Mouse (Mus musculus): ENCODE measurements at regions not wholly inside any gene's neighbourhood (a gene's known extent, or its start where the extent isn't known, plus 50 kb on each side); places are given as distances from the start of the nearest gene placed in this dataset.
"Not testable (repeated sequence)": the region's sequence is repeated elsewhere in the genome, so short reads cannot be mapped to it uniquely, and the experiment has no call there.

DNA sequence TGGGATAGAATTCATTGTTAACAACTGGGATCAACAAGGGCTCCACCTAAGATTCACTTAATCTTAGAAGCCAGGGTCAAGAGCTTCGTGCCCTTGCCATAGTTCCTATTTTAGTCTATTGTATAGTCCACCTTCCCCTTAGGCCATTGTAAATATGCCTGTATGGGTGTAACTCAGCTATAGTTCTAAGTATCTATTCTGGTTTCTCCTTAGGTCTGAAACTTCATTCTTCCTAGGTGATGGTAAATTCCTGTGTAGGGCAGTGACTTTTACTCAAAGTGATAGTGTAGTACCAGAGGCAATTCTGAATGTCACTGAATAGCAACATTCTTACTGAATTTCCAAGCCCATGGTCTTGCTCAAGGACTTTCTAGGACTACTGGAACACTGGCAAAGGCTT, 989.4 kb downstream of the Ankrd7 start:
- DNase-seq; intact Hi-C loops (cut with DNase I): not testable (repeated sequence)

GRCm38 (mm10) chr6:19864101-19864500, 998.0 kb downstream of the Ankrd7 start:
- DNase-seq = no peak
- intact Hi-C loops (cut with DNase I) = no loop called here

GRCm38 (mm10) chr6:19869697-19870096, 1003.6 kb downstream of the Ankrd7 start:
- intact Hi-C loops (cut with DNase I) = no loop called here
- DNase-seq = no peak

DNA sequence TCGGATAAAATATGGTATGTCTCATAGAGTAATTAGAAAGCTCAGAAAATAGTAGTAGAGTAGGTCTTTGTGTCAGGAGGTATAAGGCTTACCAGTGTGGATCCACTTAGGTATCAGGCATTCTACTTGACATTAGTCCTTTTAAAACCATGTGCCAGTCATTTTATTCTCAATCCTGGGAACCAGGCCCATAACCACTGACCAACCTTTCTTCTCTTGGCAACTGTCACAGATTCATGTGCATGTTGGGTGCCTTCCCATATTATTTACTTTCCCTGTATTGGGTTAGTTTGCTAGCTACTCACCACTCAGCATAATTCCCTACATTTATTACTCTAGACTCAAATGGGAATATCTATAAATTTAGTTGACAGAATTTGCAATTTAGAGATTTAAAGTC, 1045.1 kb downstream of the Ankrd7 start:
- intact Hi-C loops (cut with DNase I) = no loop called here
- DNase-seq = no peak

GRCm38 (mm10) chr6:19941784-19942183, 1075.7 kb downstream of the Ankrd7 start:
- intact Hi-C loops (cut with DNase I); DNase-seq: not testable (repeated sequence)

GRCm38 (mm10) chr6:19944334-19944733, 1078.2 kb downstream of the Ankrd7 start:
- DNase-seq = no peak
- intact Hi-C loops (cut with DNase I) = no loop called here

GRCm38 (mm10) chr6:19945693-19946092, 1079.6 kb downstream of the Ankrd7 start:
- intact Hi-C loops (cut with DNase I) = no loop called here

DNA sequence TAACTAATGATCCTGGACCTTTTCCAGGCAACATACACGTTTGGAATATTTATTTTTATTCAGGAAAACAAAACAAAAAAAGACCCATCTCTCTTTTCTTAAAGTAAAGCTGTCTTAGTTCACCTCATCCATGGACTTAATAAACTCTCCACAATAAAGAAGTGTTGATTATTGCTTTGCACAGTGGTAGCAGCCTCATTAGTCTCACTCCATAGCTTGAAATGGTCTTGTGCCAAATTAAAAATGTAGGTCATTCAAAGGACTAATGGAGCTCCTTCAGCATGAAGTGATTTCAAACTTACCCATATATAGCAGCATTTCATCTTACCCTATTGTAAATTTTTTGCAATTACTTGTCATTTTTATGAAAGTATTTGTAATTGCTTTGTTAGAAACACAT, 1109.8 kb downstream of the Ankrd7 start:
- intact Hi-C loops (cut with DNase I) = no loop called here
- DNase-seq = no peak

More at GRCm38 (mm10) chr6:19945693-19946092, 1079.6 kb downstream of the Ankrd7 start:
- no peak for DNase-seq

DNA sequence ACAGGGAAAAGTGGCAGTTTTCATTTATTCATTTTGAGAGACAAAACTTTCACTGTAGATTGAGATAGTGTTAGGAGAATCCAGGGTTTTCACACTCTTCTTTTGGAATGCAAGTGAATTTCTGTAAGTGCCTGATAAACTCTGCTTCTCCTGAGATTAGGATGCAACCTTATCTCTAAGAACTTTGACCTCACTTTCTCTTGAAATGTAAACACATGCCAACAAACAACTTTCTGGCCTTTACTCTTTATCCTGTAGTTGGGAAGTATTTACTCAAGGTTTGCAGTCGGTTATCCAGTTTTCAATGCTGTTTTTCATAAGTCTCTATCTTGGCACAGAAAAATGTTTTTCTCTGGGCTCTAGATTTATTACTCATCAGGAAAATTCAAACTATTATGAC, 1125.7 kb downstream of the Ankrd7 start:
- intact Hi-C loops (cut with DNase I) = no loop called here
- no peak for DNase-seq

- no peak for DNase-seq
- intact Hi-C loops (cut with DNase I) = no loop called here
Observed at GRCm38 (mm10) chr6:20028466-20028865, 1162.3 kb downstream of the Ankrd7 start.

DNA sequence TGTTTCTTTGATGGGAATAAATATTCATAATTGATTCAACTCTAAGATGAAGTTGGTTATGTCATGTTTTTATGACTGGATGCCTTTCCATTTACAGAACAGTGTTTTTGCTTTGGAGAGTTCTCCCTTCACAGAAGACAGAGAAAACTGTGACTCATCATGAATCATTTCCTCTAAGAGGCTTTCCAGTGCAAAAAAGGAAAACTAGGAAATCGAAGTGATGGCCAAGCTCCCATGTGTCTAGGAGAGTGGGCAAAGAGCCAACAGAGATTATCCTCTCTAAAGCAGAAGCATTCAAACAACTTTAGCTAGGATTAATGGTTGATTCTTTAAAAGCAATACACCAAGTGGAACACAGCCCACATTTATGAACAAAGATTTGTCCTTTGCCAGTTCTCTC, 1171.7 kb downstream of the Ankrd7 start:
- intact Hi-C loops (cut with DNase I) = no loop called here
- peak; percentile 4 to 44 for DNase-seq

DNA sequence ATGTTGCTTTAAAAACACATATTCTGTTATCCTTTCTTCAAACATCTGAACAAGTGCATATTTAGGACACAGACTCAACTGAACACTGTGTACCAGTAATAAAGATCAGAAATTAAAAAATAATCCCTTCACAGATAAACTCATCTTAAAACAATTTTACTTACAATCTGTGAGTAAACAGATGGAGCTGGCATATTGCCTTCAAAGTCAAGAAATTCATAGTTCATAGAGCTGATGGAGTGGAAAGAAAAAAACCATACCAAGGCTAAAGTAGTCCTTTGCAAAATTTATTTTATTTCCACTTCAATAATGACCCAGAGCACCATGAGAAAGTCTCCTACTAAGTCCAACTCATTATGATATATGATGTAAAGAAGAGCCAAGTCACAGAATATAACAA, 1136.6 kb upstream of the Kcnd2 start:
- DNase-seq = no peak
- intact Hi-C loops (cut with DNase I) = no loop called here

DNA sequence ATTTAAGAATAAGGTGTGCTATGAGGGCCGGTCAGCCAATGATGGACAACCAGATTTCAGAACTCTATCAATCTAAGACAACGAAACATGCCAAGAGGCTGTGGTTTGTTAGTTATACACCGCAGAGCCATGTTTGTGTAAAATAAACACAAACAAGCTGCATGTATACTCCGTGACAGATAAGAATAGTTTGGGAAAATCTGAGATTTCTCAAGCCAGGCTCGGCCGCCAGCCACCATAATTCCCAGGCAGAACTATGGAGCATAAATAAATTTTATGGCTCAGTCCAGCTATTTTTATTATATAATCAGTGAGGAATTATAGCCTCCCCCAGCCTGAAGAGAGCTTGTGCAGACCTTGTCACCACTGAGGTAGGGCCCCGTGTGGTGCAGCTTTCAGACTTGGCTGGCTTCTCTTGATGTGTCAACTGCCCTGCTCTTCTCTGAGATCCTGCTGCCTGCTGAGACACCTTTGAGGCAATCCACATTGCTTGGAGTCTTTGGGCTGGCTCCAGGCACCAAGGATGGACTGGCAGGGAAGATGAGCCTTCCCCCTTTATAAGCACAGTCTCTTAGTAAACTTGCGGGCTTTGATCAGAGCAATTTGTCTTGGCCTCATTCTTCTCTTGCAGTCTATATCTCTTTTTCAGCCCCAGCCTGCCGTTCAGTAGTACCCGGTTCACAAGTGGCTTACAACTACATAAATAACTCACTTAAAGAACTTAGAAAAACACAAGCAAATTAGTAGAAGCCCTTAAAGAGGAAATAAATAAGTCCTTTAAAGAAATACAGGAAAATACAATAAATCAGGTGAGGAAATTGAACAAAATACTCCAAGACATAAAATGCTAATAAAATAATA, 1123.0 kb upstream of the Kcnd2 start:
- no peak for DNase-seq
- intact Hi-C loops (cut with DNase I) = no loop called here

- DNase-seq; intact Hi-C loops (cut with DNase I): not testable (repeated sequence)
Observed at GRCm38 (mm10) chr6:20133991-20134390, 1081.3 kb upstream of the Kcnd2 start.

- no peak for DNase-seq
- intact Hi-C loops (cut with DNase I) = no loop called here
Observed at GRCm38 (mm10) chr6:20137546-20137945, 1077.8 kb upstream of the Kcnd2 start.
